Mouse (Mus musculus) cerebellum, adult 2 months (tissue): ENCODE data around the gene Necab2.

ENCODE experiments used
- CTCF ChIP-seq: fragments of 200-500 bp; IDR thresholded peaks from 2 replicates; pipeline ENCODE4 v1.5.1; 2011; ENCODE audit warnings: low read depth, mild to moderate bottlenecking, control low read depth, low read length, moderate library complexity, borderline replicate concordance; ENCODE audit not compliant: insufficient read depth
- POLR2A ChIP-seq: fragments of 200-500 bp; IDR thresholded peaks from 2 replicates; pipeline ENCODE4 v1.6.1; 2011; ENCODE audit warnings: low read length, control low read depth, borderline replicate concordance; ENCODE audit not compliant: insufficient read depth

DNA sequence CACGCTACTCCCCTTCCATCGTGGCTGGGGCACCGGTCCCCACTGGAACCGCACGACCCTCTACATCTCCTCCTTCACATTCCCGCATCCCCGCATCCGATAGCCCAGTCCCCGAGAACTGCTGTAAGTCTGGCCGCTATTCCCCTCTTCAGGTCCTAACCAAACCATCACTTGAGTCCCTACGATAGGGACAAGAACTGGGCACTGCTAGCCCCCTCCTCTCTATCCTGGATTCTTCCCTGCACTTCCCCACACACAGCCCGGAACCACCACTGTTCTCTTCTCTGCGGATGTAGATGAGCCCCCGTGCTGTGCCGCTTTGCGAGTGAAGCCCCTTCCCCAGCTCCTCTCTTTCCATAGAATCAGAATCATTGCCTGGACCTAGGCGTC, 1.3 kb downstream of the Necab2 start:
- no peak for TF ChIP-seq CTCF
- TF ChIP-seq POLR2A: no peak
